Mouse (Mus musculus) kidney, postnatal 0 days (tissue): ENCODE results near the gene Pten. TPM values are rescaled to one million over a fixed set of nuclear protein-coding genes. Genes with fewer than 3 reads are reported as not detected.

Experiments used
- ATAC-seq: fragments of 200-750 bp; cut with Nextera tagmentation; replicated peaks from 2 replicates; pipeline ENCODE4 v1.8.0; 2017; ENCODE audit warnings: low read depth, moderate number of reproducible peaks, moderate TSS enrichment, moderate library complexity; ENCODE audit not compliant: low FRiP score
- DNase-seq: peaks from one replicate; pipeline ENCODE4 v3.0.0-alpha.2; 2016; ENCODE audit warnings: low spot score
- H3K27ac ChIP-seq: fragments of 300-500 bp; sonication (generic); 2 replicates; pipeline ENCODE4 v1.5.1; 2014; ENCODE audit warnings: mild to moderate bottlenecking
- H3K27me3 ChIP-seq: fragments of 300-500 bp; sonication (generic); 2 replicates; pipeline ENCODE4 v1.6.1; 2014; ENCODE audit warnings: low read length, mixed read lengths; ENCODE audit not compliant: insufficient read depth
- H3K36me3 ChIP-seq: fragments of 300-500 bp; sonication (generic); 2 replicates; pipeline ENCODE4 v1.6.1; 2014; ENCODE audit warnings: low read length, mixed read lengths; ENCODE audit not compliant: insufficient read depth
- H3K4me1 ChIP-seq: fragments of 300-500 bp; sonication (generic); replicated peaks from 2 replicates; pipeline ENCODE4 v1.6.1; 2014; ENCODE audit warnings: antibody characterized with exemption, low read length, mixed read lengths; ENCODE audit not compliant: insufficient read depth
- H3K4me2 ChIP-seq: fragments of 300-500 bp; sonication (generic); 2 replicates; pipeline ENCODE4 v1.6.1; 2014; ENCODE audit warnings: mild to moderate bottlenecking, low read length, moderate library complexity, mixed read lengths
- H3K4me3 ChIP-seq: fragments of 300-500 bp; sonication (generic); replicated peaks from 2 replicates; pipeline ENCODE4 v1.5.1; 2014; ENCODE audit warnings: low read depth, low read length
- H3K9ac ChIP-seq: fragments of 300-500 bp; sonication (generic); 2 replicates; pipeline ENCODE4 v1.6.1; 2014; ENCODE audit warnings: low read depth, low read length
- H3K9me3 ChIP-seq: fragments of 300-500 bp; sonication (generic); replicated peaks from 2 replicates; pipeline ENCODE4 v1.6.1; 2016; ENCODE audit warnings: low read length, inconsistent platforms, mixed read lengths
- CTCF ChIP-seq: IDR thresholded peaks from 2 replicates; pipeline ENCODE4 v1.5.1; 2016; ENCODE audit warnings: antibody characterized with exemption, low read depth, mild to moderate bottlenecking, moderate library complexity
- WGBS: fragments of 180-500 bp; shearing (Covaris S2); extraction: QIAGEN DNeasy Blood & Tissue Kit; methylation state at CpG from one replicate; pipeline ENCODE4 v1.1.7; 2014; 5-methylcytosine and 5-hydroxymethylcytosine counted together
- polyA plus RNA-seq: library from polyadenylated mRNA; unstranded; fragments of >200 nt; fragmentation: Nextera tagmentation; extraction: Ambion mirVana; gene quantifications from 2 replicates; pipeline ENCODE4 v1.2.1, GENCODE M21; 2015

The Pten gene
- polyA plus RNA-seq = 8.9 and 9.2 TPM in 2 replicates

GRCm38 (mm10) chr19:32756900-32757725 lies at the start of gene Pten:
Gene Pten (plus strand): TSS chr19:32757497.
- peak within 1 kb of the TSS; percentile 97 for H3K4me3 ChIP-seq

DNA sequence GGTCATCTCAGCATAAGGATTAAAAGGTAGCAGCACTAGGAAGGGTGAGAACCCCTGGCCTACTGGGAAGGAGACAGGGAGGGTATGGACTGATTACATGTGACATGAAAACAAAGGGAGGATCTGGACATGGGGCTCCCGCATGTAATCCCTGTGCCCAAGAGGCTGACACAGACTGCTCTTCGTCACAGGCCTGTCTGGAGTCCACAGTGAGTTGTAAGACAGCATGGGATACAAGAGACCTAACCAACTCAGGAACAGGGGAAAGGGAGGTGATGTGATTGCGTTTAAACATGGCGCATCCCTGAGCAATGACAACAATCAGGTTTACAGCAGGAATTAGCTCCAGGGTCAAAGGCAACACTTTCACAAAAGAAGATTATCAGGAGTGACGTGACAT lies 48.3 kb upstream of the Pten start:
- Histone ChIP-seq H3K27ac (no peak overlapping the region), H3K9ac (no peak overlapping the region), H3K36me3 (no peaks in the 10 kb centered on the region), H3K4me2 (no peak overlapping the region), H3K4me3 (no peak overlapping the region), H3K27me3 (no peaks in the 10 kb centered on the region), H3K9me3 (no peaks in the 10 kb centered on the region), H3K4me1 (peaks cover 13% of the 10 kb centered on the region)
- 90% methylated on average over 5 of the region's 5 CpGs for WGBS
- DNase-seq = no peak
- no peak for TF ChIP-seq CTCF
- no peak for ATAC-seq

More at GRCm38 (mm10) chr19:32756900-32757725, at the start of gene Pten:
- no peak for TF ChIP-seq CTCF
- H3K4me1 ChIP-seq = no peaks in the 10 kb centered on the region
- under 1% methylated on average over 50 of the region's 77 CpGs for WGBS
- H3K4me2 ChIP-seq = peak within 1 kb of the TSS; percentile 80
- H3K27me3 ChIP-seq = no peaks in the 10 kb centered on the region
- H3K36me3 ChIP-seq = no peaks in the 10 kb centered on the region
- peak within 1 kb of the TSS; percentile 100 for H3K27ac ChIP-seq
- DNase-seq (peak; percentile 97), ATAC-seq (peak; percentile 90)
- H3K9me3 ChIP-seq = no peaks in the 10 kb centered on the region
- peak within 1 kb of the TSS; percentile 98 for H3K9ac ChIP-seq

- 52% methylated on average over 3 of the region's 3 CpGs for WGBS
- ATAC-seq = no peak
These were observed 47.0 kb upstream of the Pten start for GRCm38 (mm10) chr19:32710288-32710687.

DNA sequence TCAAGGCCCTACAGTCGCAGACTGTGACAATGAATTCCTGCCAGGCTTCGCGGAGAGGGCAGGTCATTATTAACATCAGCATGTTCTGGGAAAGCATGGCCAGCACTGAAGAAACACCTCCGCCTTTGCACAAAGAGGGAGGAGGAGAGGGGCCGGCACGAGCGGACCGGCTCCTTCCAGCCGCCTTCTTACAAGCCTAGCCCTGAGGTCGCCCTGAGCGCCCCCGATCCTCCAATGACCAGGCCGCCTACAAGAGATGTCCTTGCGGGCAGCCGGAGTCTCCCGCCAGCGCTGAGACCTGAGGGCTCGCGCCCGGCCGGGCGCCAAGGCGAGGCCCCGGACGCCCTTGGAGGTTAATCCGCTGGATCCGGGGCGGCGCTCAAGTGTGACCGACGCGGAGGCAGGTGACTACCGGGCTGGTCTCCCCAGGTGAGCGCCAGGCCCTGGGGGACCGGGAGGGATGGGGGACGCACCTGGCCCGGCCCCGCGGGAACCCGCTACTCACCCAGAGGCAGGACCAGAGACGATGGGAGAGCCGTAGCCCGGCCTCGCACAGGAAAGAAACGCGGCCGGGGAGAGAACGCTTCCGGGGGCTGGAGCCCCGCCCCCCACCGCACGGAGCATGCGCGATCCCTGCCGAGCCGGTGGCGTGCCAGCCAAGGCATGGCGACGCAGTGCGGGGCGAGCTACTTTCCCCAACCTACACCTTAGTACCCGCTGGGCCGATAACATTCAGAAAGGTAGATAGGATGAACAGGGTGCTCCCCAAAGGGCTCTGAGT lies 45.3 kb upstream of the Pten start:
- peaks cover 13% of the 10 kb centered on the region for H3K4me1 ChIP-seq
- H3K27ac ChIP-seq = peak overlapping the region; percentile 87
- no peaks in the 10 kb centered on the region for H3K9me3 ChIP-seq
- peak; percentile 93 for ATAC-seq
- peak; percentile 87 for DNase-seq
- TF ChIP-seq CTCF = no peak
- no peaks in the 10 kb centered on the region for H3K36me3 ChIP-seq
- WGBS = under 1% methylated on average over 57 of the region's 63 CpGs
- no peaks in the 10 kb centered on the region for H3K27me3 ChIP-seq
- H3K4me3 ChIP-seq = peak overlapping the region; percentile 65
- H3K9ac ChIP-seq = peak overlapping the region; percentile 75
- peak overlapping the region; percentile 73 for H3K4me2 ChIP-seq

More at GRCm38 (mm10) chr19:32710288-32710687, 47.0 kb upstream of the Pten start:
- Histone ChIP-seq H3K4me3 (no peak overlapping the region), H3K27me3 (no peaks in the 10 kb centered on the region), H3K27ac (no peak overlapping the region), H3K9me3 (no peaks in the 10 kb centered on the region), H3K4me1 (peaks cover 13% of the 10 kb centered on the region), H3K4me2 (no peak overlapping the region), H3K36me3 (no peaks in the 10 kb centered on the region), H3K9ac (no peak overlapping the region)
- peak; percentile 61 for DNase-seq
- peak; percentile 65 for TF ChIP-seq CTCF

DNA sequence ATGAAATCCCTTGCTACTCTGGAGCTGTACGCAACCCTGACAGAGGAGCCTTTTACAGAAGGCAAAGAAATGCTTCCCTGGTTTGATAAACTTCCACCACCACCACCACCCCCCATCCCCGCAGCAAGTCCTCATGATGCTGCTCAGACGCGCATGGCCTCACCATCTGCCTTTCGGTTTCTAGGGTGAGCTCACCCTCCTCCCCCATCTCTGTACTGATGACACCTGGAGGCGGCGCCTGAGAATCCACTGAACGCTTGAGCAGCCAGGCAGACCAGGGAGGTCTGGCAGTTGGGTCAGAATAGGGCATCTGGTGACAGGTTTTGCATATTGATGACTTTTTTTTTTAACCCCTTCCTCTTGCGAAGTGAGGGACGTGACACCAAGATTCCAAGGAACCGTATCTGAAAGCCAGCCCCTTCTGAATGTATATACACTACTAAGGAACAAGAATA lies 44.7 kb upstream of the Pten start:
- Histone ChIP-seq H3K4me3 (peak overlapping the region; percentile 65), H3K9ac (peak overlapping the region; percentile 75), H3K27me3 (no peaks in the 10 kb centered on the region), H3K27ac (peak overlapping the region; percentile 87), H3K9me3 (no peaks in the 10 kb centered on the region), H3K4me1 (peaks cover 13% of the 10 kb centered on the region), H3K4me2 (peak overlapping the region; percentile 73), H3K36me3 (no peaks in the 10 kb centered on the region)
- ATAC-seq (peak; percentile 90), DNase-seq (peak; percentile 93)
- TF ChIP-seq CTCF = peak; percentile 27; the same call in 1 of the 2 replicates
- 1% methylated on average over 11 of the region's 11 CpGs for WGBS

DNA sequence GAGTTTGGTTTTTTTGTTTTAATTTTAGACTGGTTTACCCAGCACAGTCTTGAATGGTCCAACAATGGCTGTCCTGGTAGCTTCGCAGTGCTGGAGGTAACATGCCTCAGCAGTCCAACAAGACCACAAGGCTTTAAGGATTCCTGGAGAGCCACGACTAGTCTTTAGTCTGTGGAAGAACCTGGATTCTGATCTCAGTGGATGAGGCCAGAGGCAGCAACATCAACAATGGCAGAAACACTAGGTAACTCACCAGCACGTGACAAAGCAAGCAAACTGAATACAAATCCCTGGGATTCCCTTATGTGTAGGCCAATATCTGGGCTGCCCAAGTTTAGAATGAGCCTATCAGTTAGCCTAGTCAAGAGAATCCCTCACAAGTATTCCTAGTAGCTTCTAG lies 43.8 kb upstream of the Pten start:
- no peak for TF ChIP-seq CTCF
- Histone ChIP-seq H3K27ac (no peak overlapping the region), H3K27me3 (no peaks in the 10 kb centered on the region), H3K4me2 (no peak overlapping the region), H3K9ac (no peak overlapping the region), H3K4me1 (peaks cover 13% of the 10 kb centered on the region), H3K36me3 (no peaks in the 10 kb centered on the region), H3K4me3 (no peak overlapping the region), H3K9me3 (no peaks in the 10 kb centered on the region)
- ATAC-seq = no peak
- WGBS = 76% methylated on average over 3 of the region's 3 CpGs
- no peak for DNase-seq
